Mouse (Mus musculus): ENCODE measurements around the gene Vezf1.

DNA sequence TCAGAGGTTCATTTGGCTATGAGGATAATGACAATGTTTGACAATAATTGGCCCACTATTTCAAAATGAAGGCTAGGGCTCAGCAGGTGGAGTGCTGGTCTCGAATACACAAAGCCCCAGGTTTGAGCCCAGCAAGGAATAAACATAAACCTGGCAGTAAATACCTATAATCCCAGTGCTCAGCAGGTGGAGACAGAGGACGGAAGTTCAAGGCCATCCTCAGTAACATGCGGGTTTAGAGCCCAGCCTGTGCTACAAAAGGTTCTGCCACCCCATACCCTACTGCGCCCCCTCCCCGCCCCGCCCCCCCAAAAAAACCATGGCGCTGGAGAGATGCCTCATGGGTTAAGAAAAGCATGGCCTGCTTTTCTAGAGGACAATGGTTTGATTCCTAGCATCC, 32.1 kb upstream of the Vezf1 start:
- no peak for TF ChIP-seq TAL1 (IDR thresholded peaks at IDR 0.05; ENCODE audit: low read length)
- TF ChIP-seq GATA1 (IDR thresholded peaks at IDR 0.05; ENCODE audit: low read length): no peak
